Mouse (Mus musculus): ENCODE measurements around the gene Tut1. TPM values are rescaled to one million over a fixed set of nuclear protein-coding genes. Genes with fewer than 3 reads are reported as not detected.
"Not testable (repeated sequence)": the region's sequence is repeated elsewhere in the genome, so short reads cannot be mapped to it uniquely, and the experiment has no call there.

Tut1 gene
- polyA plus RNA-seq, 1 experiment, result 13.2 TPM

DNA sequence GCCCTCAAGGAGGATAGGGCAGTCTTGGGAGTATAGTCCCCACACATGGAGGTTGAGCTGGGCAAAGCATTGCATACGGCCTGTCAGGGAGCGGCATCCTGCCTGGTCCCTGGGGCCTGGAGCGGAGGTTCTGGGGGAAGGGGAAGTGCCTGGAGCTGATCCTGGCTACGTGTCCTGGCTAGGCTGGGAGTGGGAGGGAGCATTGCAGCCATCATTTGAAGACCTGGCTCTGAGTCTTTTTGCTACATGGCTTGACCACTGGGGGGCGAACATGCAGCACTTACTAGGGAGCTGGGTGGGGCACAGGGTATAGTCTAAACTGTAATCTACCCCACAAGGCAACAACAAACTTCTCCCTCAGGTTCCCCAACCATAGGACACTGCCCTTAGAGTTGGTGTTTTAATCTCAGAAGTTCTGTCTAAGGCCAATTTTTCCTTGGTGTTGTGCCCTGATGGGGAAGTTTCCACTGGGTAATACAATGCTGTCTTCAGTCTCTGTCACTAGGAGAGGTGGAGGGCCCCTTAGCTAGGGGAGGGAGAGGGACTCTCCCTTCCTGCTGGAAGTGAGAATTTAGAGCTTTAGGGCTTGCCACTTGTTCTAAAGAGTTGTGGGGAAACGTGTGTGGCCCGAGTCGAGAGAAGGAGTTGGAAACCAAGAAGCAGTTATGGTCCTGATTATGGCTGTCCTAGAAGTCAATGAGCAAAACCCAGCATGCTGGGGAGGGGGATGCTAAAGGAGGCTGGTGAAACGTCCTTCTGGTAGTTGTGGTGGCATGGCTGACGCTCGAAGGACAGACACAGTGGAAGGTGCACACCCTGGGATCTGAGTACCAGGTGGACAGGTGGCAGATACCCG, 39.4 kb downstream of the Tut1 start:
- WGBS, result 43% methylated on average over 12 of the region's 12 CpGs
- H3K4me1 ChIP-seq (ENCODE audit: control insufficient read depth, insufficient read depth, insufficient read length, low read length), result peaks cover 53% of the 10 kb centered on the region
- peaks cover 1% of the 10 kb centered on the region; the same call in 1 of the 2 replicates for H3K36me3 ChIP-seq (ENCODE audit: control insufficient read depth, insufficient read depth, low read length)

DNA sequence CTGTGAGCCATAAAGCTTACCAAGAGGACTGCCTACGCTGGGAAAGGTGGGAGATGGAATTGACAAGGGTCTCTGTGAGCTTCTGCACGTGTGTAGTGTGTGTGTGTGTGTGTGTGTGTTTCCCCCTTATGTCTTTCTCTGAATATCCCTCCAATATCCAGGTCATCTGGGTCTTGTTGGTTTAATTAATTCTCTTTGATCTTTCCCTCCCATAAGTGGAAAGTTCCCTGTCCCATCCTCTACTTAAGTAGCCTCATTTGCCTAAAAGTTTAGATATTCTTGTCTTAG, 39.9 kb downstream of the Tut1 start:
- no peaks in the 10 kb centered on the region for H3K27me3 ChIP-seq (ENCODE audit: control insufficient read depth, insufficient read depth, low read length)
- H3K27ac ChIP-seq (ENCODE audit: insufficient read depth, low read depth, low read length), result peak overlapping the region; percentile 54; the same call in 1 of the 2 replicates
- H3K36me3 ChIP-seq (ENCODE audit: control insufficient read depth, insufficient read depth, low read length), result peaks cover 1% of the 10 kb centered on the region; the same call in 1 of the 2 replicates
- peaks cover 54% of the 10 kb centered on the region for H3K4me1 ChIP-seq (ENCODE audit: control insufficient read depth, insufficient read depth, insufficient read length, low read length)
- 64% methylated on average over 2 of the region's 2 CpGs for WGBS
- H3K4me3 ChIP-seq (ENCODE audit: low read depth, low read length), result peak overlapping the region; percentile 22; the same call in 1 of the 2 replicates
- TF ChIP-seq POLR2A (IDR thresholded peaks at IDR 0.05; ENCODE audit: low read depth, low read length), result no peak
- TF ChIP-seq CTCF (IDR thresholded peaks at IDR 0.05; ENCODE audit: extremely low read depth, insufficient read length, insufficient replicate concordance, low read depth, low read length), result no peak

More for the DNA sequence above, 39.4 kb downstream of the Tut1 start:
- no peak for TF ChIP-seq POLR2A (IDR thresholded peaks at IDR 0.05; ENCODE audit: low read depth, low read length)
- TF ChIP-seq CTCF (IDR thresholded peaks at IDR 0.05; ENCODE audit: extremely low read depth, insufficient read length, insufficient replicate concordance, low read depth, low read length), result peak; percentile 86; the same call in 1 of the 2 replicates
- Histone ChIP-seq H3K4me3 (ENCODE audit: low read depth, low read length) (peak overlapping the region; percentile 53), H3K27ac (ENCODE audit: insufficient read depth, low read depth, low read length) (peak overlapping the region; percentile 88), H3K27me3 (ENCODE audit: control insufficient read depth, insufficient read depth, low read length) (no peaks in the 10 kb centered on the region)

DNA sequence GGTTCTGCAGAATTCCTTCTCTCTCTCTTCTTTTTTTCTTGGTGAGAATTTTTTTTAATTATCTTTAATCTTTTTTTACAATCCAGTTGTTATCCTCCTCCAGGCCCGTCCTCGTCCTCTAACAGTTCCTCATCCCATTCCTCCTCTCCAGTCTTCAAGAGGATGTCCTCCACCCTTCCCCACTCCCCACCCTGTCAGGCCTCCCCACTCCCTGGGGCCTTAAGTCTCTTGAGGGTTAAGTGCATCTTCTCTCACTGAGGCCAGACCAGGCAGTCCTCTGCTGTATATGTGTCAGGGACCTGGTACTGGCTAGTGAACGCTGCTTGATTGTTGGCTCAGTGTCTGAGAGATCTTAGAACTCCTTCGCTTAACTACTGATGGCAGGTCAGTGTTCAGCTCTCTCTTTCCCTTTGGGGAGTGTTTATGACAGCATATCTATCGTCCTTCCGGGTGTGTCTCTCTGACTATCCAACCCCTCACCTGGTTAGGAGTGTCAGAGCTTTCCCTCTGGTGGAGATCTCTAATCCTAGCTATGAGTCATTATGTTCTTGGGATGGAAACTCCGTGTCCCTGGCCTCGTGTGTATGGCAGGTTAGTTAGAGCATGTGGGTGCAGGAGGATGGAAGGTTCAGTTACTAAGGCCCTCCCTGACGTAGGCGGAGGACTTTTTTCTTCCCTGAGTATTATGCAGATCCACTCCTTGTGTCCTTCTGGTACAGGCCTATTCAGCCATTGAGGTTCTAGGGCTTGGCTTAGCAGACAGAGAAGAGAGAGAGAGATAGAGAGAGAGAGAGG, 41.4 kb downstream of the Tut1 start:
- 27% methylated on average over 10 of the region's 10 CpGs for WGBS
- Histone ChIP-seq H3K36me3 (ENCODE audit: control insufficient read depth, insufficient read depth, low read length) (peaks cover 7% of the 10 kb centered on the region), H3K27me3 (ENCODE audit: control insufficient read depth, insufficient read depth, low read length) (no peaks in the 10 kb centered on the region), H3K4me3 (ENCODE audit: low read depth, low read length) (no peak overlapping the region), H3K4me1 (ENCODE audit: control insufficient read depth, insufficient read depth, insufficient read length, low read length) (peaks cover 57% of the 10 kb centered on the region), H3K27ac (ENCODE audit: insufficient read depth, low read depth, low read length) (peak overlapping the region; percentile 78)
- TF ChIP-seq CTCF (IDR thresholded peaks at IDR 0.05; ENCODE audit: extremely low read depth, insufficient read length, insufficient replicate concordance, low read depth, low read length), result no peak
- TF ChIP-seq POLR2A (IDR thresholded peaks at IDR 0.05; ENCODE audit: low read depth, low read length), result no peak; the same call in 1 of the 2 replicates

DNA sequence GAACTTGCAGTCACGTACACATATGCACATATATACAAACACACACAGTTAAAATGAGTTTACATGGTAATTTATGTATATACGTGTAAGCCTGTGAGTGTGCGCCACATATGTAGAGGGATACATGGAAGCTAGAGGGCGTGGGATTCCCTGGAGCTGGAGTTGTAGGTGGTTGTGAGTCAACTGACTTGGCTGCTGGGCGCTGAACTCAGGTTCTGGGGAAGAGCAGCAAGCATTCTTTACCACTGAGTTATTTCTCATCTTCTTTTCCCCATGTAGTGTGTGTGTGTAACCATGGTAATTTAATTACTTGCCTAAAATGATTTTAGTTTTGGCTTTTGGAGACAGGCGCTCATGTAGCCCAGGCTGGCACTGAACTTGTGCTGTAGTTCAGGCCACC, 43.0 kb downstream of the Tut1 start:
- Histone ChIP-seq H3K36me3 (ENCODE audit: control insufficient read depth, insufficient read depth, low read length) (peaks cover 20% of the 10 kb centered on the region), H3K4me3 (ENCODE audit: low read depth, low read length) (no peak overlapping the region), H3K4me1 (ENCODE audit: control insufficient read depth, insufficient read depth, insufficient read length, low read length) (peaks cover 49% of the 10 kb centered on the region), H3K27ac (ENCODE audit: insufficient read depth, low read depth, low read length) (no peak overlapping the region), H3K27me3 (ENCODE audit: control insufficient read depth, insufficient read depth, low read length) (no peaks in the 10 kb centered on the region)
- TF ChIP-seq POLR2A (IDR thresholded peaks at IDR 0.05; ENCODE audit: low read depth, low read length), result no peak
- TF ChIP-seq CTCF (IDR thresholded peaks at IDR 0.05; ENCODE audit: extremely low read depth, insufficient read length, insufficient replicate concordance, low read depth, low read length), result no peak
- WGBS, result 92% methylated on average over 6 of the region's 6 CpGs

DNA sequence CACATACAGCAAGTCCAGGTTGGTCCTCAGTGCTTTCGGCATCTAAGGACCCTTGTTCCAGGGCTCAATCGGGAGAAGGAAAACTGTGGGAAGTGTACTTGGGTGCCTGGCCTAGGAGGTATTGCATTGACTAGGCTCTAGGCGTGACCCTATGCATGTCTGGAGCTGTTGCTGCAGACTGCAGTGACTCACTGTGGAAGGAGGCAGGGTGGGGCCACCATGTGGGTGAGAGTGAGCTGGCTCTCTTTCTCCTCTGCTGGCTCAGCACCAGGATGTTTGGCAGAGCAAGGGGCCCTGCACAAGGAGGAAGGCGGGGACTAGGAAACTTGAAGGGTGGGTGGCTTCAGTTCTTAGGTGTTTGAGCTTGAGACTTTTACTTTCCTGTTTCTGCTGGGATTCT, 43.9 kb downstream of the Tut1 start:
- Histone ChIP-seq H3K27me3 (ENCODE audit: control insufficient read depth, insufficient read depth, low read length) (no peaks in the 10 kb centered on the region), H3K4me1 (ENCODE audit: control insufficient read depth, insufficient read depth, insufficient read length, low read length) (peaks cover 39% of the 10 kb centered on the region), H3K27ac (ENCODE audit: insufficient read depth, low read depth, low read length) (peak overlapping the region; percentile 74), H3K36me3 (ENCODE audit: control insufficient read depth, insufficient read depth, low read length) (peaks cover 27% of the 10 kb centered on the region), H3K4me3 (ENCODE audit: low read depth, low read length) (no peak overlapping the region)
- TF ChIP-seq POLR2A (IDR thresholded peaks at IDR 0.05; ENCODE audit: low read depth, low read length) (no peak), CTCF (IDR thresholded peaks at IDR 0.05; ENCODE audit: extremely low read depth, insufficient read length, insufficient replicate concordance, low read depth, low read length) (0 out of 2 replicates have a peak, but pooled peaks have one; percentile 4)
- WGBS, result 15% methylated on average over 4 of the region's 4 CpGs

DNA sequence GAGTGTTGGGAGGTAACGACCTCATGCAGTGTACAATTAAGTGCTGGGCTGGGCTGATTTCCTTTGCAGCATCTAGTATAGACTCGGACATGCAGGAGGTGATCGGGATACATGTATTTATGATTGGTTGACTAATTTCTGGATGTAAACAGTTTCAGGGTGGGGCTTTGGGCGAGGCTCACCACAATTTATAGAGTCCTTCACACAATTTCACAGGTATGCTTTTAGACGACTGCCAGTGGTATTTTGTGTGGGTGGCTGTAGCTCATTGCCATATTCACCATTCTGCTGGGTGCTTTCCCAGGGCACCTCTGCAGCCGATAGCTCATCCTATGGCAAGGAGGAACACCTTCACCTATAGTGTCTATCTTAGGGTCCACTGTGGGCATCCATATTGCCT, 44.9 kb downstream of the Tut1 start:
- WGBS, result 52% methylated on average over 6 of the region's 6 CpGs
- Histone ChIP-seq H3K27ac (ENCODE audit: insufficient read depth, low read depth, low read length) (0 out of 2 replicates have a peak overlapping the region, but pooled peaks have one; percentile 63), H3K36me3 (ENCODE audit: control insufficient read depth, insufficient read depth, low read length) (peaks cover 37% of the 10 kb centered on the region), H3K4me1 (ENCODE audit: control insufficient read depth, insufficient read depth, insufficient read length, low read length) (peaks cover 30% of the 10 kb centered on the region), H3K27me3 (ENCODE audit: control insufficient read depth, insufficient read depth, low read length) (no peaks in the 10 kb centered on the region), H3K4me3 (ENCODE audit: low read depth, low read length) (no peak overlapping the region)
- TF ChIP-seq CTCF (IDR thresholded peaks at IDR 0.05; ENCODE audit: extremely low read depth, insufficient read length, insufficient replicate concordance, low read depth, low read length) (no peak), POLR2A (IDR thresholded peaks at IDR 0.05; ENCODE audit: low read depth, low read length) (no peak)

DNA sequence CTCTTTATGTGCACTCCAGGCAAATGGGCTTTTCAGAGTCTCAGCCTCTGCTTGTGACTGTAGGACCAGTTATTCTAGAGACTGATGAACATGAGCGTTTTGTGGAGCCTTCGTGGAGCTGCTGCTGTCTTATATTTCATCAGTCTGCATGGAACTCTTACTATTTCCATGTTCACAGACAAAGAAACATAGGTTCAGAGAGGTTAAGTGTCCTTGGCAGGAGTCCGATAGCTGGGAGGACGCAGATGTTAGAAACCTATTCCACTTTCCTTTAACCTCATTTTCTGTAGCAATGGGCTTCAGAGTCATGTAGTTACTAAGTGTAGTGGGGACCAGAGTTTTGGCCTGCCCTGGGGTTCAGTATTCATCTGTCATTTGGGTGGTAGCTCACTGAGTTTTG, 45.6 kb downstream of the Tut1 start:
- TF ChIP-seq POLR2A (IDR thresholded peaks at IDR 0.05; ENCODE audit: low read depth, low read length) (no peak), CTCF (IDR thresholded peaks at IDR 0.05; ENCODE audit: extremely low read depth, insufficient read length, insufficient replicate concordance, low read depth, low read length) (no peak)
- Histone ChIP-seq H3K4me1 (ENCODE audit: control insufficient read depth, insufficient read depth, insufficient read length, low read length) (peaks cover 30% of the 10 kb centered on the region), H3K27me3 (ENCODE audit: control insufficient read depth, insufficient read depth, low read length) (no peaks in the 10 kb centered on the region), H3K36me3 (ENCODE audit: control insufficient read depth, insufficient read depth, low read length) (peaks cover 43% of the 10 kb centered on the region), H3K27ac (ENCODE audit: insufficient read depth, low read depth, low read length) (no peak overlapping the region), H3K4me3 (ENCODE audit: low read depth, low read length) (no peak overlapping the region)
- 81% methylated on average over 4 of the region's 4 CpGs for WGBS

DNA sequence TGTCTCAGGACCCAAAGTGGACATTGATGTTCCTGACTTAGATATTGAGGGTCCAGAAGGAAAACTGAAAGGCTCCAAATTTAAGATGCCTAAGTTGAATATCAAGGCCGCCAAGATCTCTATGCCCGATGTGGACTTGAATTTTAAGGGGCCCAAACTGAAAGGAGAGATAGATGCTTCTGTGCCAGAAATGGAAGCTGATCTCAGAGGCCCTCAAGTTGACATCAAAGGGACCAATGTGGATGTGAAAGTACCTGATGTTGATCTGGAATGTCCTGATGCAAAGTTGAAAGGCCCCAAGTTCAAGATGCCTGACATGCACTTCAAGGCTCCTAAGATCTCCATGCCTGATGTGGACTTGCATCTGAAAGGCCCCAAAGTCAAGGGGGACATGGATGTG, 53.3 kb downstream of the Tut1 start:
- not testable (repeated sequence) for H3K27me3 ChIP-seq (ENCODE audit: control insufficient read depth, insufficient read depth, low read length); H3K4me3 ChIP-seq (ENCODE audit: low read depth, low read length); H3K4me1 ChIP-seq (ENCODE audit: control insufficient read depth, insufficient read depth, insufficient read length, low read length); H3K27ac ChIP-seq (ENCODE audit: insufficient read depth, low read depth, low read length)
- 96% methylated on average over 2 of the region's 2 CpGs for WGBS
- H3K36me3 ChIP-seq (ENCODE audit: control insufficient read depth, insufficient read depth, low read length), result peaks cover 60% of the 10 kb centered on the region

Data from small intestine, adult 2 months (tissue).